Mouse (Mus musculus) CH12.LX (cell line): Measurements from ENCODE around the gene Dgkg. TPM values are rescaled to one million over a fixed set of nuclear protein-coding genes. Genes with fewer than 3 reads are reported as not detected.

ENCODE experiments used
- DNase-seq: peaks from one replicate; pipeline ENCODE4 v3.0.0-alpha.2; 2013; ENCODE audit errors: extremely low read depth
- H3K27ac ChIP-seq: 2 replicates; pipeline ENCODE4 v1.5.1; 2012; ENCODE audit warnings: low read depth, mild to moderate bottlenecking, control low read depth, moderate library complexity; ENCODE audit not compliant: insufficient read depth
- H3K27me3 ChIP-seq: replicated peaks from 2 replicates; pipeline ENCODE3; 2012; ENCODE audit warnings: inconsistent platforms
- H3K36me3 ChIP-seq, 2 experiments: replicated peaks in 1 of 2; 2 replicates each; pipeline versions ENCODE3 to v1.6.1; 2012; ENCODE audit warnings: inconsistent platforms in 1 of 2, low read length in 1 of 2, mild to moderate bottlenecking in 1 of 2, mixed read lengths in 1 of 2, moderate library complexity in 1 of 2; ENCODE audit not compliant: control insufficient read depth in 1 of 2, insufficient read depth in 1 of 2
- H3K4me1 ChIP-seq, 2 experiments: 2 replicates each; pipeline ENCODE4 v1.6.1; 2012; ENCODE audit warnings: inconsistent platforms in 1 of 2, moderate library complexity in 1 of 2; ENCODE audit not compliant: insufficient read depth in 2 of 2, control insufficient read depth in 1 of 2
- H3K4me2 ChIP-seq: 2 replicates; pipeline ENCODE4 v1.6.1; 2012; ENCODE audit warnings: low read depth, mild to moderate bottlenecking, control low read depth; ENCODE audit not compliant: poor library complexity, insufficient read depth, severe bottlenecking
- H3K4me3 ChIP-seq, 3 experiments: fragments of 150-350 bp in 1 of 3; sonication (generic) in 1 of 3; replicated peaks in 1 of 3; 2 replicates each; pipeline versions ENCODE3 to v1.5.1; 2011 to 2012; ENCODE audit warnings: low read depth in 2 of 3, low read length in 2 of 3, mild to moderate bottlenecking in 2 of 3, moderate library complexity in 2 of 3, control low read depth in 1 of 3, improper control_type of control experiment in 1 of 3, inconsistent platforms in 1 of 3, mixed read lengths in 1 of 3; ENCODE audit not compliant: poor library complexity in 1 of 3
- H3K79me2 ChIP-seq: replicated peaks from 2 replicates; pipeline ENCODE4 v1.6.1; 2012; ENCODE audit warnings: mild to moderate bottlenecking, moderate library complexity; ENCODE audit not compliant: control insufficient read depth, poor library complexity, insufficient read depth, severe bottlenecking; ENCODE audit errors: extremely low read depth
- H3K9ac ChIP-seq: 2 replicates; pipeline ENCODE4 v1.6.1; 2012; ENCODE audit warnings: low read depth, mild to moderate bottlenecking, control low read depth, moderate library complexity; ENCODE audit not compliant: insufficient read depth
- H3K9me3 ChIP-seq: replicated peaks from 2 replicates; pipeline ENCODE3; 2012; ENCODE audit warnings: low read length, inconsistent platforms, mixed read lengths
- BHLHE40 ChIP-seq: IDR thresholded peaks from 2 replicates; pipeline ENCODE4 v1.6.1; 2011; ENCODE audit warnings: mild to moderate bottlenecking, low read depth, low read length, improper control_type of control experiment
- CHD1 ChIP-seq: IDR thresholded peaks from 2 replicates; pipeline ENCODE4 v1.6.1; 2012; ENCODE audit warnings: low read depth, low read length, improper control_type of control experiment, inconsistent platforms
- CHD2 ChIP-seq: IDR thresholded peaks from 2 replicates; pipeline ENCODE4 v1.6.1; 2011; ENCODE audit warnings: low read length, improper control_type of control experiment
- CTCF ChIP-seq, 2 experiments: IDR thresholded peaks in 1 of 2; conservative IDR thresholded peaks in 1 of 2; 2 replicates each; pipeline ENCODE4 v1.5.1; 2011 to 2012; ENCODE audit warnings: low read depth in 2 of 2, low read length in 2 of 2, improper control_type of control experiment in 1 of 2, inconsistent platforms in 1 of 2, mild to moderate bottlenecking in 1 of 2, moderate library complexity in 1 of 2
- E2F4 ChIP-seq: IDR thresholded peaks from 2 replicates; pipeline ENCODE4 v1.6.1; 2011; ENCODE audit warnings: low read depth, low read length, improper control_type of control experiment; ENCODE audit not compliant: insufficient replicate concordance
- ELF1 ChIP-seq: IDR thresholded peaks from 2 replicates; pipeline ENCODE4 v1.6.1; 2014; ENCODE audit warnings: low read depth, mild to moderate bottlenecking, inconsistent platforms, low read length, improper control_type of control experiment
- EP300 ChIP-seq: IDR thresholded peaks from 2 replicates; pipeline ENCODE4 v1.6.1; 2011; ENCODE audit warnings: low read length, improper control_type of control experiment
- GABPA ChIP-seq: IDR thresholded peaks from 2 replicates; pipeline ENCODE4 v1.6.1; 2012; ENCODE audit warnings: low read depth, low read length, improper control_type of control experiment, inconsistent platforms; ENCODE audit not compliant: insufficient replicate concordance
- HCFC1 ChIP-seq: IDR thresholded peaks from 2 replicates; pipeline ENCODE4 v1.6.1; 2012; ENCODE audit warnings: low read depth, mild to moderate bottlenecking, inconsistent platforms, low read length, improper control_type of control experiment
- IRF4 ChIP-seq: IDR thresholded peaks from 2 replicates; pipeline ENCODE4 v1.6.1; 2014; ENCODE audit warnings: low read depth, mild to moderate bottlenecking, inconsistent platforms, low read length, improper control_type of control experiment
- JUN ChIP-seq: IDR thresholded peaks from 2 replicates; pipeline ENCODE4 v1.6.1; 2011; ENCODE audit warnings: low read depth, mild to moderate bottlenecking, low read length, improper control_type of control experiment, moderate library complexity; ENCODE audit not compliant: insufficient read depth
- JUND ChIP-seq: conservative IDR thresholded peaks from 2 replicates; pipeline ENCODE4 v1.6.1; 2011; ENCODE audit warnings: low read depth, low read length, improper control_type of control experiment
- KAT2A ChIP-seq: IDR thresholded peaks from 2 replicates; pipeline ENCODE4 v1.6.1; 2012; ENCODE audit warnings: low read length, improper control_type of control experiment, inconsistent platforms; ENCODE audit not compliant: insufficient replicate concordance
- MAFK ChIP-seq: IDR thresholded peaks from 2 replicates; pipeline ENCODE4 v1.6.1; 2011; ENCODE audit warnings: low read length, improper control_type of control experiment; ENCODE audit not compliant: insufficient replicate concordance
- MAX ChIP-seq: IDR thresholded peaks from 2 replicates; pipeline ENCODE4 v1.6.1; 2011; ENCODE audit warnings: low read length, improper control_type of control experiment
- MAZ ChIP-seq: IDR thresholded peaks from 2 replicates; pipeline ENCODE4 v1.6.1; 2012; ENCODE audit warnings: low read depth, mild to moderate bottlenecking, inconsistent platforms, low read length, improper control_type of control experiment, moderate library complexity
- MEF2A ChIP-seq: IDR thresholded peaks from 2 replicates; pipeline ENCODE4 v1.6.1; 2014; ENCODE audit warnings: low read depth, mild to moderate bottlenecking, inconsistent platforms, low read length, improper control_type of control experiment, borderline replicate concordance
- MXI1 ChIP-seq: IDR thresholded peaks from 2 replicates; pipeline ENCODE4 v1.6.1; 2011; ENCODE audit warnings: mild to moderate bottlenecking, low read depth, low read length, improper control_type of control experiment
- MYC ChIP-seq: IDR thresholded peaks from 2 replicates; pipeline ENCODE4 v1.6.1; 2011; ENCODE audit warnings: low read depth, mild to moderate bottlenecking, improper control_type of control experiment, low read length
- NELFE ChIP-seq: IDR thresholded peaks from 2 replicates; pipeline ENCODE4 v1.6.1; 2011; ENCODE audit warnings: low read depth, low read length, improper control_type of control experiment
- NRF1 ChIP-seq: IDR thresholded peaks from 2 replicates; pipeline ENCODE4 v1.6.1; 2014; ENCODE audit warnings: low read depth, mild to moderate bottlenecking, inconsistent platforms, low read length, improper control_type of control experiment, moderate library complexity
- PAX5 ChIP-seq: IDR thresholded peaks from 2 replicates; pipeline ENCODE4 v1.6.1; 2012; ENCODE audit warnings: low read length, inconsistent platforms, mixed read lengths
- POLR2A ChIP-seq: IDR thresholded peaks from 2 replicates; pipeline ENCODE4 v1.6.1; 2011; ENCODE audit warnings: low read depth, mild to moderate bottlenecking, improper control_type of control experiment, low read length
- RAD21 ChIP-seq: IDR thresholded peaks from 2 replicates; pipeline ENCODE4 v1.6.1; 2011; ENCODE audit warnings: low read depth, mild to moderate bottlenecking, low read length, improper control_type of control experiment, moderate library complexity
- RCOR1 ChIP-seq: conservative IDR thresholded peaks from 2 replicates; pipeline ENCODE4 v1.6.1; 2012; ENCODE audit warnings: low read depth, mild to moderate bottlenecking, inconsistent platforms, low read length, improper control_type of control experiment
- SMC3 ChIP-seq: IDR thresholded peaks from 2 replicates; pipeline ENCODE4 v1.6.1; 2011; ENCODE audit warnings: low read depth, low read length, improper control_type of control experiment
- TBP ChIP-seq: conservative IDR thresholded peaks from 2 replicates; pipeline ENCODE4 v1.6.1; 2011; ENCODE audit warnings: low read depth, low read length, improper control_type of control experiment
- TCF12 ChIP-seq: IDR thresholded peaks from 2 replicates; pipeline ENCODE4 v1.6.1; 2014; ENCODE audit warnings: low read depth, mild to moderate bottlenecking, inconsistent platforms, low read length, improper control_type of control experiment
- UBTF ChIP-seq: IDR thresholded peaks from 2 replicates; pipeline ENCODE4 v1.6.1; 2012; ENCODE audit warnings: low read depth, mild to moderate bottlenecking, inconsistent platforms, low read length, improper control_type of control experiment, moderate library complexity
- USF1 ChIP-seq: IDR thresholded peaks from 2 replicates; pipeline ENCODE4 v1.6.1; 2014; ENCODE audit warnings: low read depth, mild to moderate bottlenecking, inconsistent platforms, low read length, improper control_type of control experiment
- USF2 ChIP-seq: conservative IDR thresholded peaks from 2 replicates; pipeline ENCODE4 v1.6.1; 2011; ENCODE audit warnings: low read depth, low read length, improper control_type of control experiment
- ZC3H11A ChIP-seq: IDR thresholded peaks from 2 replicates; pipeline ENCODE4 v1.6.1; 2012; ENCODE audit warnings: low read depth, mild to moderate bottlenecking, inconsistent platforms, low read length, improper control_type of control experiment
- ZKSCAN1 ChIP-seq: IDR thresholded peaks from 2 replicates; pipeline ENCODE4 v1.6.1; 2012; ENCODE audit warnings: low read depth, inconsistent platforms, low read length, improper control_type of control experiment, borderline replicate concordance
- ZMIZ1 ChIP-seq: IDR thresholded peaks from 2 replicates; pipeline ENCODE4 v1.6.1; 2012; ENCODE audit warnings: low read depth, mild to moderate bottlenecking, inconsistent platforms, low read length, improper control_type of control experiment
- ZNF384 ChIP-seq: IDR thresholded peaks from 2 replicates; pipeline ENCODE4 v1.6.1; 2012; ENCODE audit warnings: low read depth, low read length, improper control_type of control experiment, inconsistent platforms
- dilution Hi-C: fragments of 300-500 bp; cut with MboI; formaldehyde crosslinking; loops from 2 replicates; pipeline ENCODE4 v1.14.3; 2020; ENCODE audit warnings: low sequenced_read_pairs; ENCODE audit not compliant: extremely low pct_unique_long_range_greater_than_20kb, extremely low pct_ligation_motif_present
- in situ Hi-C: fragments of 300-500 bp; cut with MboI; formaldehyde crosslinking; loops from 3 replicates; pipeline ENCODE4 v1.14.3; 2019; ENCODE audit warnings: low sequenced_read_pairs, low pct_ligation_motif_present, low pct_unique_long_range_greater_than_20kb, mixed read lengths
- polyA plus RNA-seq: library from polyadenylated mRNA; unstranded; fragments of >175 nt; gene quantifications from 2 replicates; pipeline ENCODE4 v1.2.1, GENCODE M21; 2012; ENCODE audit warnings: low read depth; ENCODE audit not compliant: insufficient read length
- total RNA-seq, 2 experiments: library from RNA; depleted of rRNA; stranded (reverse); fragments of 300-350 nt in 1 of 2; fragments of >200 nt in 1 of 2; gene quantifications; 2 replicates each; pipeline ENCODE4 v1.2.3; 2012 to 2014

Dgkg gene
- total and polyA plus RNA-seq, 3 experiments, result 2.0 to 9.2 (median 3.0) TPM

- no peaks in the 10 kb centered on the region for H3K27me3 ChIP-seq
- H3K4me3 ChIP-seq, result no peak overlapping the region
- peaks cover 12 to 13% of the 10 kb centered on the region in 2 experiments for H3K36me3 ChIP-seq
- H3K4me1 ChIP-seq, result peaks cover 4% of the 10 kb centered on the region in 2 experiments; a peak in 2 of 4 replicates
- H3K27ac ChIP-seq, result no peak overlapping the region
- H3K9me3 ChIP-seq, result no peaks in the 10 kb centered on the region
- in situ Hi-C loops (loop anchor here (5.0 kb wide), 1 partner anchor 252 kb away; no protein-coding TSS in a partner anchor), dilution Hi-C loops (no loop called here)
- H3K4me2 ChIP-seq, result no peak overlapping the region
- peak; percentile 88 for DNase-seq
- TF ChIP-seq MYC, result 0 out of 2 replicates have a peak, but pooled peaks have one; percentile 14
- no peak for TF ChIP-seq UBTF
- no peak for TF ChIP-seq KAT2A
- no peak for TF ChIP-seq MAZ
- TF ChIP-seq NELFE, result no peak; the same call in 1 of the 2 replicates
- TF ChIP-seq SMC3, result peak; percentile 100
- TF ChIP-seq MAX, result no peak; the same call in 1 of the 2 replicates
- no peak for TF ChIP-seq RCOR1
- no peak for TF ChIP-seq ZNF384
- peak; percentile 30; the same call in 1 of the 2 replicates for TF ChIP-seq NRF1
- peak; percentile 93 to 99 for TF ChIP-seq CTCF (conservative IDR thresholded peaks at IDR 0.05 in 1 of 2, IDR thresholded peaks at IDR 0.05 in 1 of 2; ENCODE audit: low read depth in 2 of 2, low read length in 2 of 2)
- no peak for TF ChIP-seq JUN
- TF ChIP-seq MXI1, result no peak; the same call in 1 of the 2 replicates
- TF ChIP-seq USF2, result no peak
- peak; percentile 76; the same call in 1 of the 2 replicates for TF ChIP-seq IRF4
- TF ChIP-seq ZKSCAN1, result no peak
- TF ChIP-seq ELF1, result no peak
- TF ChIP-seq CHD2, result no peak
- no peak for TF ChIP-seq TBP
- no peak for TF ChIP-seq HCFC1
- no peak for TF ChIP-seq CHD1
- TF ChIP-seq EP300, result no peak
- no peak for TF ChIP-seq MEF2A
- TF ChIP-seq E2F4, result no peak
- TF ChIP-seq TCF12, result peak; percentile 40; the same call in 1 of the 2 replicates
- TF ChIP-seq GABPA, result no peak
- no peak for TF ChIP-seq MAFK
- no peak for TF ChIP-seq ZMIZ1
- peak; percentile 4; the same call in 1 of the 2 replicates for TF ChIP-seq JUND
- TF ChIP-seq ZC3H11A, result peak; percentile 99
- TF ChIP-seq BHLHE40, result no peak; the same call in 1 of the 2 replicates
- no peak for TF ChIP-seq PAX5
- no peak for TF ChIP-seq USF1
- no peak for TF ChIP-seq POLR2A
- no peak; the same call in none of the 2 replicates for TF ChIP-seq RAD21
- no peaks in the 10 kb centered on the region for H3K79me2 ChIP-seq
- no peak overlapping the region for H3K9ac ChIP-seq
Observed at GRCm38 (mm10) chr16:22564259-22564906, 92.6 kb downstream of the Dgkg start.
